Mouse (Mus musculus) kidney, embryonic 15.5 days (tissue): ENCODE measurements at regions not wholly inside any gene's neighbourhood (a gene's known extent, or its start where the extent isn't known, plus 50 kb on each side); places are given as distances from the start of the nearest gene placed in this dataset.

Experiments
- ATAC-seq: fragments of 200-750 bp; cut with Nextera tagmentation; replicated peaks from 2 replicates; pipeline ENCODE4 v1.8.0; 2017; ENCODE audit warnings: moderate TSS enrichment; ENCODE audit not compliant: low FRiP score
- H3K27ac ChIP-seq: fragments of 300-500 bp; sonication (generic); 2 replicates; pipeline ENCODE4 v1.5.1; 2015; ENCODE audit warnings: mild to moderate bottlenecking, inconsistent platforms
- H3K27me3 ChIP-seq: fragments of 300-500 bp; sonication (generic); 2 replicates; pipeline ENCODE4 v1.6.1; 2015; ENCODE audit warnings: inconsistent platforms
- H3K36me3 ChIP-seq: fragments of 300-500 bp; sonication (generic); 2 replicates; pipeline ENCODE4 v1.6.1; 2015; ENCODE audit warnings: inconsistent platforms
- H3K4me1 ChIP-seq: fragments of 300-500 bp; sonication (generic); 2 replicates; pipeline ENCODE4 v1.6.1; 2015; ENCODE audit warnings: inconsistent platforms
- H3K4me2 ChIP-seq: fragments of 300-500 bp; sonication (generic); 2 replicates; pipeline ENCODE4 v1.6.1; 2015; ENCODE audit warnings: moderate library complexity, mild to moderate bottlenecking, inconsistent platforms
- H3K4me3 ChIP-seq: fragments of 300-500 bp; sonication (generic); replicated peaks from 2 replicates; pipeline ENCODE4 v1.5.1; 2015; ENCODE audit warnings: mild to moderate bottlenecking, inconsistent platforms
- H3K9ac ChIP-seq: fragments of 300-500 bp; sonication (generic); 2 replicates; pipeline ENCODE4 v1.6.1; 2015; ENCODE audit warnings: mild to moderate bottlenecking, inconsistent platforms
- H3K9me3 ChIP-seq: fragments of 300-500 bp; sonication (generic); replicated peaks from 2 replicates; pipeline ENCODE4 v1.6.1; 2016; ENCODE audit warnings: inconsistent platforms
- WGBS: fragments of 180-500 bp; shearing (Covaris S2); methylation state at CpG from one replicate; pipeline ENCODE4 v1.1.7; 2015; ENCODE audit warnings: mixed read lengths; 5-methylcytosine and 5-hydroxymethylcytosine counted together

DNA sequence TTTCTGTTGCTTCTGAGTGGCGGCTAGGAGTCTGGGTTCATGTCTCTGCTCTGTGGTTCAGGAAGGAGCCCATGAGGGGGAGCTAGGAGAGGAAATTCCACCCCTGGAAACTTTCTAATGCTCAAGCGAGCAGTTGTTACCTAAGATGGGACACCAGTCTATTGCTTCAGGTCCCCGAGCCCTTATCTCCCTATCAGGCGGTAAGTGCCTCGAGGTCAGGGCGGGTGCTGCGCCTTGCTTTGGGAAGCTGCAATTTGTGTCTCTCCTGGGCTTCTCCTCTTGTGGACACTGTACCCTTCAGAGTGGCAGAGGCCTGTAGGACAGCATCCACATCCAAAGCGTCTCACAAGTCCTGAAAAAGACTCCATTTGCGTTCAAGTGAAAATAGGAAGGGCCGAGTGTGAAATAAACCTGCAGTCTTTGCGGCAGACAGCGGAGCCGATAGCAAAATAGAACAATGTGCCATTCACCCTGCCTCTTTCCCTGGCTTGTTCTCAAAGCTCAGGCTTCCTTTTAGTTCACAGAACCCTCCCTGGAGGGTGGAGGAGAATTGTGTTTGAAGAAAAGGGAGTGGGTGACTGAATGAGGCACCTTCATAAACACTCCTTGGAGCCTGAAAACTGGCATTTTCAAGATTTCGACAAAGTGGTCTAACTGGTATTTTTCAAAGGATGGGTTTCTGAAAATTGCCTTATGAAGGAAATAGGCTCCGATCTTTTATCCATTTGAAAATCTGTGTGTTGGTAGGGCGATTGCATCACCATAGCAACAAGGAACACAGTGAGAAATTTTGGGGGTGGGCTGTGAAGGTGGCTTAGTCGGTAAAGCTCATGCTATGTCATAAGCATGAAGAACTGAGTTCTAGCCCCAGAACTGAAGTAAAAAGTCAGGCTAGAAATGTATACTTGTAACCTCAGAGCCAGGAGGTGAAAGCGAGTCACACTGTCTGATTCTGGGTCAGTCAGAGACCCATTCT, 87.2 kb upstream of the Cxcr4 start:
- WGBS: 60% methylated on average over 18 of the region's 18 CpGs
- Histone ChIP-seq H3K9ac (no peak overlapping the region), H3K4me2 (no peak overlapping the region), H3K9me3 (no peaks in the 10 kb centered on the region), H3K4me1 (peaks cover 19% of the 10 kb centered on the region), H3K27me3 (no peaks in the 10 kb centered on the region), H3K36me3 (no peaks in the 10 kb centered on the region), H3K27ac (peak overlapping the region; percentile 67), H3K4me3 (no peak overlapping the region)
- ATAC-seq: no peak

DNA sequence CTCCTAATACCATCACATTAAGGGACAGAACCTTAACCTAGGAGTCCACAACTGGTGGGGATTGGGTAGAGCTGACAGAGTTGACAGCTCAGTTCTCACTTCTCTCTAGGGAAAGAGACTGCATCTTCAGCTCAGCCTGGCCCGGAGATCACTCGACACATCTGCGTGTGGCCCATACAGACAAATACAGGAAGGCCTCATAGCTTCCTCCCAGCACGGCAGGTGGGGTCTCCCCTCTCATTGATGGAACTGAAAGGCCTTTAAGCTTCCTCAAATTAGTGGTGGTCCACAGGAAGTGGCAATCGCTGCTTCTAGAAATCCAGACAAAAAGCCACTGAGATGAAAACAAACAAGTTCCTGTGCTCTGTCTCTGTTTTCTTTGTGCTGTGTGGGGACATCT, 83.4 kb upstream of the Cxcr4 start:
- ATAC-seq: no peak
- 70% methylated on average over 5 of the region's 5 CpGs for WGBS
- H3K36me3 ChIP-seq: no peaks in the 10 kb centered on the region
- H3K9me3 ChIP-seq: no peaks in the 10 kb centered on the region
- H3K9ac ChIP-seq: no peak overlapping the region
- no peak overlapping the region for H3K4me2 ChIP-seq
- no peak overlapping the region for H3K27ac ChIP-seq
- peaks cover 33% of the 10 kb centered on the region for H3K4me1 ChIP-seq
- no peaks in the 10 kb centered on the region for H3K27me3 ChIP-seq
- H3K4me3 ChIP-seq: no peak overlapping the region

DNA sequence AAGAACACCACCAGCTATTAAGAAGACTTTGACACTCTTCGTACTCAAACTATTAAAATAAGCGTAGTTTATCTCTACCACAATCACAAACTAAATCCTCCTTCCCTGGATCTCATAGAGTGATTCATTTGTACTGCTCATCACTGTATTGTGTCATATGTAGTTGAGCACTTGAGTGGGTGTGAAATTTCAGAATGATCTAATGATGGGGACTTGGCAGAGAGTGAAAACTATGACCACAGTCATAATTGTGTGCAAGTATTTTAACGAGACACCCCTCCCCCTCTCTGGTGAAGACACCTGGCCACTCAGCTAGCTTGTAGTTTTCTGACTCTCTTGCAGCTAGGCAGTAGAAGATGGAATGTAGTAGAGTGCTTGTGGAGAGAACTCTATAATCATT, 80.2 kb upstream of the Cxcr4 start:
- H3K27ac ChIP-seq: no peak overlapping the region
- H3K9me3 ChIP-seq: no peaks in the 10 kb centered on the region
- ATAC-seq: no peak
- WGBS: 82% methylated on average over 3 of the region's 3 CpGs
- no peaks in the 10 kb centered on the region for H3K36me3 ChIP-seq
- no peak overlapping the region for H3K9ac ChIP-seq
- H3K4me3 ChIP-seq: no peak overlapping the region
- no peak overlapping the region for H3K4me2 ChIP-seq
- H3K4me1 ChIP-seq: peaks cover 43% of the 10 kb centered on the region
- H3K27me3 ChIP-seq: no peaks in the 10 kb centered on the region

DNA sequence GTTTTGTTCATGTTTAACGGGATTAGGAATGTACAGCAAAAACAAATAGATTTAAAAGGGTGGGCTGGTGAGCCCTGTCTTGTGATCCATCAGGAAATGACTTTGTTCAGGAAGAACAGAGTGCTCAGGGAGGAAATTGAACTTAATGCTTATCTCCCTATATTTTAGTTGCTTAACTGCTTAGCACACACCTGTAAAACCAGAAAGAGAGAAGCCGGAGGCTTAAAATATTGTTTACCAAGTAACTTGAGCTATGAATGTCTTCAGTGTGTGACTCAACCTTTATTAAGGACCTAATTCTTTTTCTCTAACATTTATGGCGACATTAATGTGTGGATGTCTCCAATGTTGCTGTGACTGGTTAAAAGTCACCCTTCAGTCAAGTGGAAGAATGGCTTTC, 79.4 kb upstream of the Cxcr4 start:
- peak overlapping the region; percentile 19; the same call in 1 of the 2 replicates for H3K4me2 ChIP-seq
- no peak overlapping the region for H3K9ac ChIP-seq
- H3K4me3 ChIP-seq: no peak overlapping the region
- H3K9me3 ChIP-seq: no peaks in the 10 kb centered on the region
- no peaks in the 10 kb centered on the region for H3K36me3 ChIP-seq
- H3K27ac ChIP-seq: peak overlapping the region; percentile 57
- peak; percentile 9; the same call in 1 of the 2 replicates for ATAC-seq
- peaks cover 43% of the 10 kb centered on the region for H3K4me1 ChIP-seq
- 25% methylated on average over 3 of the region's 3 CpGs for WGBS
- H3K27me3 ChIP-seq: no peaks in the 10 kb centered on the region

DNA sequence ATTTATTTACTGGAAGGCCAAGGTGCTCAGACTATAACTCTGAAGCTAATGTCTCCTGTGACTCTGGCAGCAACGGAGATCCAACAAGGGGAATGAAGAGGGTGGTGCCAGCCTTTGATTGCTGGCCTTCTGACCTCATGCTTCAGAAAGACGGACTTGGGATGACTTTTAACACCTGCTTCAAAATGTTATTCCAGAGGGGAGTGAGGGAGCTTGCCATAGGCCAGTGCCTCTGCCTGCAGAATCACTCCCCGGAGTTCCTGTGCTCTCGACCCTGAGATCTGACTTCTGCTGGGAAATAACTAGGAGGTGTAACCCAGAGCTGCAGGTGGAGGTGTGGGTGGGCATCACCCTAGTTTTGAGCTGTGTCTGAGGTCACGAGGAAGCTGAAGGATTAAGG, 78.9 kb upstream of the Cxcr4 start:
- no peak overlapping the region for H3K4me3 ChIP-seq
- H3K27me3 ChIP-seq: no peaks in the 10 kb centered on the region
- peak; percentile 89 for ATAC-seq
- H3K27ac ChIP-seq: peak overlapping the region; percentile 57; the same call in 1 of the 2 replicates
- WGBS: 19% methylated on average over 5 of the region's 5 CpGs
- peaks cover 43% of the 10 kb centered on the region for H3K4me1 ChIP-seq
- H3K36me3 ChIP-seq: no peaks in the 10 kb centered on the region
- H3K4me2 ChIP-seq: peak overlapping the region; percentile 19; the same call in 1 of the 2 replicates
- no peaks in the 10 kb centered on the region for H3K9me3 ChIP-seq
- no peak overlapping the region for H3K9ac ChIP-seq

DNA sequence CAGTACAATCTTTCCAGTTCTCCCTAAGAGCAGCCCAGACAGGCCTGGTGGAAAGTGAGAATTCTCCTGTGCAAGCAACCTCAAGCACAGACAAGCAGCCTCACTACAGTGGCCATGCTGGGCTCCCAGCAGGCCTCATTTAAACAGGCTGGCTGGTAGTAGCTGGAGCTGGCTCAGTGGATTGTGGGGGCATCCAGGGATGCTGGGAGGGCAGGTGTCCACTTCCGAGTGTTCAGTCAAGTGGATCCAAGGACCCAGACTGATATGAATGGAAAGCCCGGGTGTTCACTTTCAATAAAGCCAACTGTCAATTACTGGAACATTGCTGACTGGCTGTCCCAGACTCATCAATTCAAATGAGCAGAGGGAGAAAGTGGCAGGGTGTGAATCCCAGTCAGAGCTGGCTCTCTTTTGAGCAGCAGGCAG, 77.2 kb upstream of the Cxcr4 start:
- H3K4me2 ChIP-seq: no peak overlapping the region
- H3K4me3 ChIP-seq: no peak overlapping the region
- H3K27ac ChIP-seq: peak overlapping the region; percentile 34; the same call in 1 of the 2 replicates
- no peaks in the 10 kb centered on the region for H3K9me3 ChIP-seq
- H3K36me3 ChIP-seq: no peaks in the 10 kb centered on the region
- WGBS: 52% methylated on average over 2 of the region's 2 CpGs
- ATAC-seq: 0 out of 2 replicates have a peak, but pooled peaks have one; percentile 12
- no peaks in the 10 kb centered on the region for H3K27me3 ChIP-seq
- H3K4me1 ChIP-seq: peaks cover 43% of the 10 kb centered on the region
- no peak overlapping the region for H3K9ac ChIP-seq

DNA sequence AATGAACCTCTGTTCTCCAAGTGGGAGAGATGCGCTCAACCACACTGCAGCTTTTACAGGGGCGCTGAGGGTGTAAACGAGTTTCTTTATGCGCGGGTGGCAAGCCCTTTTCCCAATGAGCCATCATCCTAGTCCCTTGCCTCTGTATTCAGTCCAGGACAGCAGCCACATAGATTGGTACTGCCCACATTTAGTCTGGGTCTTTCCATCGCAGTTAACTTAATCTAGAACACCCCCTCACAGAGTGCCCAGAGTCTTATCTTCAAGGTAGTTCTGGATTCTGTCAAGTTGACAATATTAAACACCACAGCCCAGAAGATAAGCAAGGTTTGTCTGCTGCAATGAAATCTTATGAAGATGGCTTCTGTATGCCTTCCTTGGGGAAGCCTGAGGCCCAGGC, 76.6 kb upstream of the Cxcr4 start:
- WGBS: 73% methylated on average over 6 of the region's 6 CpGs
- no peak overlapping the region for H3K9ac ChIP-seq
- no peak overlapping the region for H3K27ac ChIP-seq
- H3K4me3 ChIP-seq: no peak overlapping the region
- no peaks in the 10 kb centered on the region for H3K36me3 ChIP-seq
- no peaks in the 10 kb centered on the region for H3K9me3 ChIP-seq
- no peak for ATAC-seq
- no peaks in the 10 kb centered on the region for H3K27me3 ChIP-seq
- H3K4me1 ChIP-seq: peaks cover 43% of the 10 kb centered on the region
- no peak overlapping the region for H3K4me2 ChIP-seq

DNA sequence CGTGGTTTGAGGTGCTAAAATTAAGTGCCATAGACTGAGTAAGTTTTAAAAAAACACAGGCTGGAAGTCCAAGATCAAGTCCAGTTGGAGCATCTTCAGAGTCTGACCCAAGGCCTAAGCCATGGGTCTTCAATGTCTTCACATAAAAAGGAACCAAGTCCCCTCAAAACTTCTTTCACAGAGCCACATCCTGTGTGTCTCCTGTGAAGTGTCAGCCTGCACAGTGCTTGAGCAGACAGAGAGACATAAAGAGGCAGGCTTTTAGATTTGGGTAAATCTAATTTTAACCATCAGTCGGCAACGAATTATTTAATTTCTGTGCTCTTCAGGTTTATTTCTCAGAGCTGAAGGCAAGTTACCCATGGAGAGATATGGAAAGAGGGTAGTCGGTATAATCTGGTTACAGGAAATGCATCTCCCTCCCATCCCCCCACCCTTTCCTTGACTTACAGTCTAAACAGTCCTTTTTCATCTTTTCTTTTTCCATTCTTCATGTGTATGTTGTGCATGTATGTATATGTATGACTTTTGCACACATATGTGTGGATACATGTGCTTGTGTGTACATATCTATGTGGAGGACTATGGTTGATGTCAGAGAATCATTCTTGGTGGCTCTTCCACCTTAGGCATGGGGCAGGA, 75.1 kb upstream of the Cxcr4 start:
- Histone ChIP-seq H3K27ac (no peak overlapping the region), H3K4me2 (no peak overlapping the region), H3K4me3 (no peak overlapping the region), H3K27me3 (no peaks in the 10 kb centered on the region), H3K36me3 (no peaks in the 10 kb centered on the region), H3K9me3 (no peaks in the 10 kb centered on the region), H3K9ac (no peak overlapping the region), H3K4me1 (peaks cover 43% of the 10 kb centered on the region)
- WGBS: 77% methylated on average over 4 of the region's 4 CpGs
- ATAC-seq: no peak

DNA sequence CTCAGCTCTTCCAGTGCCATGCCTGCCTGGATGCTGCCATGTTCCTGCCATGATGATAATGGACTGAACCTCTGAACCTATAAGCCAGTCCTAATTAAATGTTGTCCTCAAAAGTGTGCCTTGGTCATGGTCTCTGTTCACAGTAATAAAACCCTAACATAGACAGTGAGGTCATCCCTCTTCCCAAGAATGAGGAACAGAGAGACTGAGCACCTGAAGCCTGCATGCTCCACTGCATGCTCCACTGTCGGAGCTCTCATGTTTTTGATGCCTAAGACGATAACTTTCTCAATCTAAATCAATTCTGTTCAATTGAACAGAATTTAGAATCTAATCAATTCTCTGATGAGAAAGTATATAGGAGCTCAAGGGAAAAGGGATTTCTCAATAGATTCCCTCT, 71.1 kb upstream of the Cxcr4 start:
- Histone ChIP-seq H3K9me3 (no peaks in the 10 kb centered on the region), H3K4me2 (no peak overlapping the region), H3K4me3 (no peak overlapping the region), H3K9ac (no peak overlapping the region), H3K27ac (no peak overlapping the region), H3K27me3 (no peaks in the 10 kb centered on the region), H3K4me1 (peaks cover 13% of the 10 kb centered on the region; the same call in 1 of the 2 replicates), H3K36me3 (no peaks in the 10 kb centered on the region)
- WGBS: 91% methylated on average over 2 of the region's 2 CpGs
- no peak for ATAC-seq

DNA sequence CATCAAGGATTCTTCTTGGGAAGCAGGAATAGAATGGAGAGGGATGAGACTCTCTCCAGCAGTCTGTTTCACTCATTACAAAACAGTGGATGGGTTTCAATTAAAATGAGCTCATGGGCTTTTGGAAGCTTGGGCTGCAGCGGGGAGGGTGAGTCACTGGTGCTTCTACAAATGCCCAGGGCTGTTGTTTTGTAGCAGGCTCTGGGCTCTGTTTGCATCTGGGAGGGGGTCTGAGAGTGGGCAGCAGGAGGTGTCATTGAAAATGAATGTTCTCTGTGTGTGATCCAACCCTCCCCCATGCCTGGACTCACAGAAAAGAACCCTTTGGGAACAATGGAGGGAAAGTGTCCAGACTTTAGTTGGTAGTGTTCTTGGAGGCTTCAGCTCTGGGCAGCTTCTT, 67.8 kb upstream of the Cxcr4 start:
- no peak overlapping the region for H3K9ac ChIP-seq
- no peaks in the 10 kb centered on the region for H3K27me3 ChIP-seq
- no peak for ATAC-seq
- no peaks in the 10 kb centered on the region for H3K36me3 ChIP-seq
- H3K4me1 ChIP-seq: peaks cover 12% of the 10 kb centered on the region; the same call in 1 of the 2 replicates
- H3K4me2 ChIP-seq: no peak overlapping the region
- no peaks in the 10 kb centered on the region for H3K9me3 ChIP-seq
- 54% methylated on average over 1 of the region's 1 CpGs for WGBS
- H3K27ac ChIP-seq: no peak overlapping the region
- no peak overlapping the region for H3K4me3 ChIP-seq

DNA sequence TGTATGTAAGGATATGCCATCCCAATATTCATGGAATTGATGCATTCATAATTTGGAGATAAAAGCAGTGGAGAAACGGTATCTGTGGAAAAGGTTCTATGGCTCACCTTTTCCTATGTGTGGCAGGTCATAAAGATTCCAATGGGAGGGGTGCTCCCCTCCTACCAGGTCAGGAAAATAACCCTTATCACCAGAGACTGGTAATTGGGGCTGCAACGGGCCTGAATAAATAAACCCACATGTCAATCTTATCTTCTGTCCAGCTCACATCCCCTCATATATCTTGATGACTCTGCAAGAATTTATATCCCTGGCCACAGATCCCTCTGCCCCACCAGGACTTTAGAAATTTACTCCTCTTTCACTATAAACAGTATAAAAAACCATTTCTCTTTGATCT, 66.7 kb upstream of the Cxcr4 start:
- H3K9me3 ChIP-seq: no peaks in the 10 kb centered on the region
- no peak overlapping the region for H3K4me3 ChIP-seq
- H3K27ac ChIP-seq: no peak overlapping the region
- no peak overlapping the region for H3K4me2 ChIP-seq
- no peak for ATAC-seq
- no peaks in the 10 kb centered on the region for H3K36me3 ChIP-seq
- no peaks in the 10 kb centered on the region for H3K27me3 ChIP-seq
- WGBS: 22% methylated on average over 2 of the region's 2 CpGs
- no peak overlapping the region for H3K9ac ChIP-seq
- peaks cover 19% of the 10 kb centered on the region; the same call in 1 of the 2 replicates for H3K4me1 ChIP-seq
